Mouse (Mus musculus) ovary, postnatal 10 days (tissue): ENCODE data around the gene Clp1.
"Not testable (repeated sequence)": the region's sequence is repeated elsewhere in the genome, so short reads cannot be mapped to it uniquely, and the experiment has no call there.

Source experiments
- DNase-seq: peaks from one replicate; pipeline ENCODE4 v3.0.0; 2022; ENCODE audit warnings: low spot score

Clp1 gene

DNA sequence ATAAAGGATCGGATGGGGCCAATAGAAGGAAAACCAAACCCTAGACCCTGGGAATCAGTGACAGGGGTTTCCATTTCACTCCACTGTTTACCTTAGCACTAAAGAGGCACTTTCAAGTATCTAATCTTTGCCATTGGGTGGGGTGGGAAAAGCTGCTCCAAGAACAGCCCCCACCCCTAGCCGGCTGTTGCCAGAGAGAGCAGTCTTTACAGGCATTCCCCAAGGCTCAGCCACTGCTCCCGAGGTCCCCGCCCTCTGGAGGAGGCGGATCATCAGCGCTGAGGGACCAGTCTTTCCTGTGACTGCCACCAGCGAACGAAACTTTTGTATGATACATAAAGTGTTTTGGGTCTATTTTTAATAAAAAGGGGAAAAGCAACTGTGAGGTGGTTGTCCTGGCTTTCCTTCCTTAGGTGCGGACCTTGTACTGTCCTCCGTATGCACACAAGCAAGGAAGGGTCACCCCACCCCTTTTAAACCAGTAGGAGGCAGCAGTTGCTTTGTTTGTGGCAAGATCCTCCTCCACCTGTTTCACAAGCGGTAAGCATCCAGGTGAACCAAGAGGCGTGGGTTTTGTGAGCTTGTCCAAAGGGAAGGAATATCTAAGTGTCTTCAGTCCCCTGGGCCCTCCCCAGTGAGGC, 11.2 kb upstream of the Clp1 start:
- no peak for DNase-seq

- no peak for DNase-seq
Observed at GRCm38 (mm10) chr2:84737451-84737925, 10.3 kb upstream of the Clp1 start.

DNA sequence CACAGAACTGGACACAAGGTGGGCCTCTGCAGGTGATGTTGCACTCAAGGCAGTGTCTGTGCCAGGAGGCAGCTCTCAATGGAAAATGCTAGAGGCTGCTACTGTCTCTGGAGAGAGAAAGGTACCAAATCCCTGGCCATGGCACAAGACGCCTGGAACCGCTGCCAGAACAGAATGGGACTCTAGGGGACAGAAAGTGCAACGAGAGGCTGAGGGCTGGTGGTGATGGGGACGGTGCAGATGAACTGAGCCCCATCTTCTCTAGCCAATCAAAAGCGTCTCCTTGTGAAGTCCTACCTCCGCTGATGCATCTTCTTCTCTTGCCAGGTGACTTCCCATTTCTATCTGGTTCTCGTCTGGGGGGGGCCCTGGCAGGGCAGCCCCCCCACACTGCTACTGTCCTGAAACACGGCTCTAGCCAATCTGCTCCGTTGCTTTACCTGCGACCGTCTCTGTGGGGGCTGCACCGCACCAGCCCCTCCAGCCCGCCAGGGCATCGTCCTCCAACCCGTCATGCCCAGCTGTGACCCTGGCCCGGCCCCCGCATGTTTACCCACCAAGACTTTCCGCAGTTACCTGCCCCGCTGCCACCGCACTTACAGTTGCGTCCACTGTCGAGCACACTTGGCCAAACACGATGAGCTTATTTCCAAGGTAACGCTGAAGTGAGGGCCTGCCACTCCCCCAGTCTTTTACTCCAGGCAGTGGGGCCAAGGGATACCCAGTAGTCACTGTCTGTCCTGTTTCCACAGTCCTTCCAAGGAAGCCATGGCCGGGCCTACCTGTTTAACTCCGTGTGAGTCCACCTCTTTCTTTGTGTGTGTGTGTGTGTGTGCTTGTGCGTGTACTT, 9.4 kb upstream of the Clp1 start:
- DNase-seq, result no peak

DNA sequence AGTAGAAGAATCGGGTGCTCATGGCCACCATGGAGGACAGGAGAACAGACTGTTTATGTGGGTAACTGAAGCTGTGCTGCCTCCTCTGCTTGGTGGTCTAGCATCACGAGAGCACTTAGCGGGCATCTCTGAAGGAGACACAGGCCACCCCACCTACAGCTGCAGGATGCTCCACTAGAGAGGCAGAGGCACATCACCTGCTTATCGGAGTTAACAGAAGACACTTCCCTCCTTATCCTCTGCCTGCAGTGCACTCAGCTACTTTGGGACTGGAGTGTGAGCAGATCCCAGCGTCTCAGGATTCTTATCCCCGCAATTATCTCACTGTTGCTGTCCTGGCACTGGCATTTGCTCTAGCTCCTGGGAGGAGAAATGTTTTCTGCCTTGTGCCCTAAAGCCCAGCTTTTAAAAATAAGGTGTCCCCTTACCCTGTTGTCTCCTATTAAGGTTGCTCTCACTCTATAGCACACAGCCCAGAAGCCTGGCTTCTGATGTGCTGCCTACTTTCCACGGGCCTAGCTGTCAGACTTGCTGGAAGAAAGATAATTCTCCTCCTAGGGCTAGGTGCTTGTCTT, 8.3 kb upstream of the Clp1 start:
- no peak for DNase-seq

- no peak for DNase-seq
Observed at GRCm38 (mm10) chr2:84734919-84735318, 7.8 kb upstream of the Clp1 start.

GRCm38 (mm10) chr2:84734351-84734864, 7.3 kb upstream of the Clp1 start:
- no peak for DNase-seq

GRCm38 (mm10) chr2:84733579-84734300, 6.6 kb upstream of the Clp1 start, which contains the start of gene Ypel4:
Gene Ypel4, plus strand, starts transcription at chr2:84734058.
- no peak for DNase-seq

DNA sequence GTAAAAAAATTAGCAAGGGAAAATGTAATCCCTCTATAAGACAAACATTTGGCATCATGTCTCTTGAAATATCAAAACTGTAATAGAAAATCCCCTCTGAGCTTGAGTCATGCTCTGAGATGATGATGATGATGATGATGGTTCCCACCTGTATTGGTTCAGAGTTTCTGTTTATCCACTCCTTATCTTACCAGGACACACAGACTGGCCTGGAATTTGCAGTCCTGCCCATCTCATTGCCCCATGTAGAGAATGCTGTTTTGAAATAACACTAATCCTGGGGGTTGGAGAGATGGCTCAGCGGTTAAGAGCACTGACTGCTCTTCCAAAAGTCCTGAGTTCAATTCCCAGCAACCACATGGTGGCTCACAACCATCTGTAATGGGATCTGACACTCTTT, 5.2 kb upstream of the Clp1 start:
- DNase-seq, result no peak

GRCm38 (mm10) chr2:84731206-84731605, 4.1 kb upstream of the Clp1 start:
- DNase-seq, result no peak

DNA sequence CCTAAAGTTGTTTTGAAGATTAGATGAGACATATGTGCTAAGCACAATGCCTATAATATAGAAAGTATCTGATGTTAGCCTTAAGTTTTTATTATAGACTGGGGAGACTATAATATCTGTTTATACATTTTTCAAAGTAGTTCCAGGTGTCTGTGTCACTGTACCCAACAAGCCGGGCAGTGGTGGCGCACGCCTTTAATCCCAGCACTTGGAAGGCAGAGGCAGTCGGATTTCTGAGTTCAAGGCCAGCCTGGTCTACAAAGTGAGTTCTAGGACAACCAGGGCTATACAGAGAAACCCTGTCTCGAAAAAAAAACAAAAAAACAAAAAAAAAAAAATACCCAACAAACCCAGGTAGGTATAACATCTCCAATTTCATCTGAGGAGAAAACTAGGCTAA, 1.0 kb upstream of the Clp1 start:
- DNase-seq, result not testable (repeated sequence)

DNA sequence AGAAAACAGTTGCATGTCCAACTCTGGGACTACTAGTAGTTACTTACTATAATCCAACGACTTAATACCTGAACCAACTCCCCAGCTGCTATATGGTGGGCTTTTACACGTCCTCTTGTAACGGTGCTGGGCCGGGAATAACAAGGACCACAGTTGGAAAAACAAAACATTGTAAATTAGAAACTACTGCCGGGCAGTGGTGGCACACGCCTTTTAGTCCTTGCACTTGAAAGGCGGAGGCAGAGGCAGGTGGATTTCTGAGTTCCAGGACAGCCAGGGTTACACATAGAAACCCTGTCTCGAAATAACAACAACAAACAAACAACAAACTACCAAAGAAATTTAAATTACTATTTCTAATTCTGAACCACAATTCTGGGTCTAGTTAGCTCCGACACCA, 434 bp downstream of the Clp1 start:
- DNase-seq, result no peak

DNA sequence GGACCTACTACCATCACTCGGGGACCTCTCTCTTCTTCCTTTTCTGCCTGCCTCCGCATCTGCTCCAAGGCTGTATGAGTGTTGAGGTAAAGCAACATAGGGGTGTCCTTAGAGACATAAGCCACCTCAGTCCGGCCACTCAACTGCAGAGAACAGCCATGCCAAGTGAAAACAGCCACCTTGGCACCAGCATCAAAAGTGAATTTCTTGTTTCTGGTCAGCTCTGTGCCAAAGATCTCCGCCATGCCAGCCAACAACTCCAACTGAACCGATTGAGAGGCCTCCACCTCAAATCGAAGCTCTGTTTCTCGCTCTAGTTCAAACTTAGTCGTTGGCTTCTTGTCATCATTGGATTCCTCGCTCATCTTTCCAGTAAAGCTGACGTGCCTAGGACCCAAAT, 1.4 kb downstream of the Clp1 start:
- DNase-seq, result no peak

DNA sequence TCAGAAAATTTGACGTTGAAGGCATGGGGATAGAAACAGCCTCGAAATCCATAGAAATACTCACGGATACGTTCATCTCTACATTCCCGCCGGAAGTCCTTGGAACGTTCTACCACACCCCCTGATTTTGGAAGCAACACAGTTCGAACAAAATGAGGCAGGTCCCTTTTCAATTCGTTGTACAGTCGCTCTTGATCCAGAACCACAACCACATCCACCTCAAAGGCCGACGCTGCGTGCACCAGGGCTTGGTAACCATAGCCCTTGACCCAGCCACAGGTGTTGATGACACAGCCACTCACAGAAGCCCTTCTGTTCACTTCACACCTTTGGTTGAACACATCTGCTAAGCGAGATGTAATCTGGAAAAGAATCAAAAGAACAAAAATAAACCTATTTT, 3.3 kb downstream of the Clp1 start:
- DNase-seq, result no peak

DNA sequence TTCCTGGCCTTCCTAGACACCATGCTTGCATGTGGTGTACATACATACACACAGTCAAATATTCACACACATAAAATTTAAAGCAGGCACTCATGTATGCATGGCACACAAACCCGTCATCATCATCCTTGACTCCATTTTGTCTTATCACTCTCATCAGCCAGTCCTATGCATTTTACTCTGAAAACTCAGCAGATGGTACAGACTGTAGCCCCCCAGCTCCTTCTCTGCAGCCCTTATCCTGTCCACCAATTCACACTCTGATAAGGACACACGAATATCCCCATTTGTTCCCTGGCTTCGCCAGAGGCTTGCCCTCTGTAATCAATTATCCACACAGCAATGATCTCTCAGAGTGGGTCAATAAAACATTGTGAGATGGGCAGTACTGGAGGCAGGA, 6.0 kb downstream of the Clp1 start:
- no peak for DNase-seq

DNA sequence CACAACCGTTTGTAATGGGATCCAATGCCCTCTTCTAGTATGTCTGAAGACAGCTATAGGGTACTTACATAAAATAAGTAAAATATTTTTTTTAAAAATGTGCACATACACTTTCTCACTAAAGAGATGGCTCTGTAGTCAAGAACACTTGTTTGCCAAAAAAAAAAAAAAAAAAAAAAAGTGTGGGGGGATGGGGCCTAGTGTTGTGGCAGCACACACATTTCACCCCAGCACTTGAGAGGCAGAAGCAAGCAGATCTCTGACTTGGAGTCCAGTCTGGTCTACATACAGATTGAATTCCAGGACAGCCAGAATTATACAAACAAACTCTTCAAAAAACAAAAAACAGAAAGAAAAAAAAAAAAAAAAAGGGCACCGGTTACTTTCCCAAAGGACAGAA, 6.4 kb downstream of the Clp1 start:
- no peak for DNase-seq

DNA sequence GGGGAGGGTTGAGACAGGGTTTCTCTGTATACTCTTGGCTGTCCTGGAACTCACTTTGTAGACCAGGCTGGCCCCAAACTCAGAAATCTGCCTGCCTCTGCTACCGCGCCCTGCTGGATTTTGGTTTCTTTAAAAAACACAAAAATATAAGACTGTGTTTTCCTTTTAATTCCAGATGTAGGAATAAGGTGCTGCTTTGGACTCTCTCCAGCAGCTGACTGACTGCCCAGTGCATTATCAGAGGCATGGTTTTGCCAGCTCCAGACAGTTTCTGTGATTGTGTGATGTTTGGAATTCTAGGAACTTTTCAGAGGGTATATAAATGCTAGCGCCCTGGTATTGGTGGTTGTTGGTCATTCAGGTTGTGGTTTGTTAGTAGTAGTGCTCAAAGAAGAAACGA, 9.8 kb downstream of the Clp1 start:
- DNase-seq, result no peak

DNA sequence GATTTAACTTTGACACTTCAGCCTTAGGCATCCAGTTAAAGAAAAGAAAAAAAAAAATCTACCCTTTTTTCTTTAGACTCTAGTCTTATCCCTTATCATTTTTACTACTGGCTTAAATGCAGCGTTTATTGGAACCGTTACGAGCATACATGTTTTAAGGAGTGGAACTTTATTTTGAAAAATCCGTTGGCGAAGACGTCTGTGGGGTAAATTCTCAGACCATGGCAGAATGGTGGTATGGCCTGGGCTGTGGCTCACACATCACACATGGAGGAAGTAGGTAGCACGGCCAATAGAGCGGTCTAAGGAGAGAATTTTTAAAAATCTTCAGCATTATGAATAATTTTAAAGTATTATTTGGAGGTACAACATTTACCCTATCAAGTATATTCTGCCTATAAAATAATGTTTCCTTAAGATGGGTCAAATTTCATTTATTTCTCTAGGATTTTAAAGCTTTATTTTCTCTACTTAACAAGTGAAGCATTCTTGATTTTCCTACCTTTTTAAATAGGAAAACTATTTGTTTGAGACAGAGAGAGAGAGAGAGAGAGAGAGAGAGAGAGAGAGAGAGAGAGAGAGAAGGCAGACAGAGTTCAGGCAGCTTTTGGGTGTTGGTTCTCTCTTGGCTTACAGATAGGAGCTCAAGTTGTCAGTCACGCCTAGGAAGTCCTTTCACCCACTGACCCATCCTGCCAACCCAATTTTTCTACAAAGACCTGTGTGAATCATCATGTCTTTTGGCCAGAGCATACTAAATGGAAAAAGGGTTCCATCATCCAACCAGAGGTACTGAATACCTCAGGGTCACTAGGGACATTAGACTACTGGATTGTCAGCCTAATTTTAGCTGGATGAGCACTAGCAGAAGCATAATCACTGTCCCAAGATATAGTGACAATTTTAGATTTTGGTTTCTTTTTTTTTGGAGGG, 10.5 kb downstream of the Clp1 start:
- DNase-seq, result no peak

- DNase-seq, result peak; percentile 62
Observed at GRCm38 (mm10) chr2:84715562-84716361, 11.4 kb downstream of the Clp1 start.

DNA sequence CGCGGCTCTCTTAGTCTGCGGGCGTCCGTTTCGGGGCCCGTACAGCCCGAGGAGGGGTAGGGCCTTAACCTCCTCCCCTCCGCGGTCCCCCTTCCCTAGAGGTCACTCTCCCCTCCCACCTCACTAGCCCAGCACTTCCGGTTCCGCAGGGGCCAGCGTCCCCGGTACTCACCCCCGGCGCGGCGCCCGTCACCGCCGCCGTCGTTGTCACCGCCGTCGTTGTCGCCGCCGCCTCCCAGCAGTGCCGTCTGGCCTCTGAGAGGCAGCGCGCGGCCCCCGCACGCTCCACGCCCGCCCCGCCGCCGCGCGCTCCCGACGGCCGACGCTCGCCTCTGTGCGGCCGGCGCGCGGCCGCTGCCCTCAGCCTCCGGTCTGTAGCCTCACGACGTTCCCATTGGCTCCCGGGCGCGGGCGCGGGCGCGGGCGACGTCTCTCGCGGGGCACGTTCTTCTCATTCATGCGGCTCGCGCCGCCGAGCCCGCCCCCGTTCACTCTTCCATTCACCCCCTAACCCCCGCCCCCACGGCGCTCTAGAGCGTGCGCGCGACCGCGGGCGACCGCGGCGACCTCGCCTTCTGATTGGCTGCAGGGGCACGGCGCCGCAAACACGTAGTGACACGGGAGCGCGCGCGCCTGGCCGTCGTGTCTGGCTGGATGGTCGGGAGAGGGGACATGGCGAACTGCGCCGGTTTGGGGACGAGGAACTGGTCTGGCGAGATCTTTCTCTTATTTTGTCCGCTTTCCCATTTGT, 12.2 kb downstream of the Clp1 start, which contains the start of gene Zdhhc5:
Gene Zdhhc5 (minus strand): TSS at position 370 of the 751 bp plus-strand sequence.
- peak; percentile 97 for DNase-seq
